Mouse (Mus musculus): ENCODE results near the gene Grap2. TPM values are rescaled to one million over a fixed set of nuclear protein-coding genes. Genes with fewer than 3 reads are reported as not detected.
A peak's percentile ranks its signal among the peaks of the same experiment; 100 is the strongest.

Grap2 gene
- polyA plus RNA-seq, 1 experiment from 2014 or later, result 1.3 TPM

GRCm38 (mm10) chr15:80632280-80632893 is 60.0 kb downstream of the Grap2 start:
- Histone ChIP-seq H3K27ac (no peak overlapping the region), H3K4me1 (replicated peaks) (peaks cover 12% of the 10 kb centered on the region), H3K27me3 (ENCODE audit: insufficient read depth, poor library complexity, severe bottlenecking) (peaks cover under 1% of the 10 kb centered on the region; the same call in 1 of the 2 replicates), H3K36me3 (no peaks in the 10 kb centered on the region), H3K4me3 (no peak overlapping the region), H3K9me3 (no peaks in the 10 kb centered on the region)
- DNase-seq (ENCODE audit: low spot score), result no peak
- 86% methylated on average over 13 of the region's 13 CpGs for WGBS

GRCm38 (mm10) chr15:80634391-80635193 is 62.2 kb downstream of the Grap2 start:
- Histone ChIP-seq H3K27ac (no peak overlapping the region), H3K9me3 (no peaks in the 10 kb centered on the region), H3K4me3 (no peak overlapping the region), H3K4me1 (replicated peaks) (peaks cover 17% of the 10 kb centered on the region), H3K36me3 (no peaks in the 10 kb centered on the region), H3K27me3 (ENCODE audit: insufficient read depth, poor library complexity, severe bottlenecking) (peaks cover 4% of the 10 kb centered on the region)
- WGBS, result 64% methylated on average over 11 of the region's 11 CpGs
- DNase-seq (ENCODE audit: low spot score), result no peak

GRCm38 (mm10) chr15:80636757-80637372 is 64.5 kb downstream of the Grap2 start:
- Histone ChIP-seq H3K36me3 (no peaks in the 10 kb centered on the region), H3K4me3 (no peak overlapping the region), H3K9me3 (no peaks in the 10 kb centered on the region), H3K27ac (no peak overlapping the region), H3K27me3 (ENCODE audit: insufficient read depth, poor library complexity, severe bottlenecking) (peaks cover 4% of the 10 kb centered on the region; the same call in 1 of the 2 replicates), H3K4me1 (replicated peaks) (peaks cover 9% of the 10 kb centered on the region; the same call in 1 of the 2 replicates)
- 70% methylated on average over 13 of the region's 13 CpGs for WGBS
- DNase-seq (ENCODE audit: low spot score), result no peak

GRCm38 (mm10) chr15:80639071-80639702 is 66.8 kb downstream of the Grap2 start:
- no peak for DNase-seq (ENCODE audit: low spot score)
- H3K27ac ChIP-seq, result no peak overlapping the region
- H3K4me1 ChIP-seq (replicated peaks), result peaks cover 9% of the 10 kb centered on the region; the same call in 1 of the 2 replicates
- H3K27me3 ChIP-seq (ENCODE audit: insufficient read depth, poor library complexity, severe bottlenecking), result peaks cover 4% of the 10 kb centered on the region; the same call in 1 of the 2 replicates
- no peak overlapping the region for H3K4me3 ChIP-seq
- no peaks in the 10 kb centered on the region for H3K36me3 ChIP-seq
- WGBS, result 65% methylated on average over 11 of the region's 11 CpGs
- no peaks in the 10 kb centered on the region for H3K9me3 ChIP-seq

GRCm38 (mm10) chr15:80639874-80640273 is 67.5 kb downstream of the Grap2 start:
- 88% methylated on average over 3 of the region's 3 CpGs for WGBS
- Histone ChIP-seq H3K4me1 (replicated peaks) (peaks cover 9% of the 10 kb centered on the region; the same call in 1 of the 2 replicates), H3K36me3 (no peaks in the 10 kb centered on the region), H3K27me3 (ENCODE audit: insufficient read depth, poor library complexity, severe bottlenecking) (peaks cover 4% of the 10 kb centered on the region; the same call in 1 of the 2 replicates), H3K9me3 (no peaks in the 10 kb centered on the region), H3K27ac (no peak overlapping the region), H3K4me3 (no peak overlapping the region)
- DNase-seq (ENCODE audit: low spot score), result no peak

GRCm38 (mm10) chr15:80641702-80642435 is 69.5 kb downstream of the Grap2 start:
- Histone ChIP-seq H3K4me3 (no peak overlapping the region), H3K36me3 (no peaks in the 10 kb centered on the region), H3K27ac (no peak overlapping the region), H3K9me3 (no peaks in the 10 kb centered on the region), H3K4me1 (replicated peaks) (peaks cover 7% of the 10 kb centered on the region; the same call in 1 of the 2 replicates), H3K27me3 (ENCODE audit: insufficient read depth, poor library complexity, severe bottlenecking) (peaks cover 4% of the 10 kb centered on the region; the same call in 1 of the 2 replicates)
- WGBS, result 90% methylated on average over 2 of the region's 2 CpGs
- DNase-seq (ENCODE audit: low spot score), result no peak

GRCm38 (mm10) chr15:80645006-80645797 is 72.8 kb downstream of the Grap2 start:
- DNase-seq (ENCODE audit: low spot score), result no peak
- Histone ChIP-seq H3K4me3 (no peak overlapping the region), H3K9me3 (no peaks in the 10 kb centered on the region), H3K27me3 (ENCODE audit: insufficient read depth, poor library complexity, severe bottlenecking) (no peaks in the 10 kb centered on the region), H3K27ac (no peak overlapping the region), H3K36me3 (no peaks in the 10 kb centered on the region), H3K4me1 (replicated peaks) (peaks cover 15% of the 10 kb centered on the region)
- WGBS, result 84% methylated on average over 17 of the region's 17 CpGs

GRCm38 (mm10) chr15:80648977-80649606 is 76.7 kb downstream of the Grap2 start:
- Histone ChIP-seq H3K4me3 (no peak overlapping the region), H3K9me3 (no peaks in the 10 kb centered on the region), H3K27ac (no peak overlapping the region), H3K4me1 (replicated peaks) (peaks cover 16% of the 10 kb centered on the region), H3K36me3 (no peaks in the 10 kb centered on the region), H3K27me3 (ENCODE audit: insufficient read depth, poor library complexity, severe bottlenecking) (no peaks in the 10 kb centered on the region)
- WGBS, result 80% methylated on average over 15 of the region's 15 CpGs
- DNase-seq (ENCODE audit: low spot score), result no peak

- no peaks in the 10 kb centered on the region for H3K36me3 ChIP-seq
- WGBS, result 79% methylated on average over 2 of the region's 2 CpGs
- H3K27ac ChIP-seq, result 0 out of 2 replicates have a peak overlapping the region, but pooled peaks have one; percentile 35
- no peaks in the 10 kb centered on the region for H3K9me3 ChIP-seq
- no peaks in the 10 kb centered on the region for H3K27me3 ChIP-seq (ENCODE audit: insufficient read depth, poor library complexity, severe bottlenecking)
- H3K4me3 ChIP-seq, result no peak overlapping the region
- no peak for DNase-seq (ENCODE audit: low spot score)
- peaks cover 16% of the 10 kb centered on the region for H3K4me1 ChIP-seq (replicated peaks)
These were observed 78.0 kb downstream of the Grap2 start for GRCm38 (mm10) chr15:80650412-80650811.

- 86% methylated on average over 8 of the region's 8 CpGs for WGBS
These were observed 81.5 kb downstream of the Grap2 start for GRCm38 (mm10) chr15:80653865-80654264.

GRCm38 (mm10) chr15:80658815-80659471 is 86.5 kb downstream of the Grap2 start:
- peaks cover 14% of the 10 kb centered on the region for H3K4me1 ChIP-seq (replicated peaks)
- H3K27ac ChIP-seq, result no peak overlapping the region
- 69% methylated on average over 6 of the region's 6 CpGs for WGBS
- no peaks in the 10 kb centered on the region for H3K36me3 ChIP-seq
- no peaks in the 10 kb centered on the region; the same call in 1 of the 2 replicates for H3K27me3 ChIP-seq (ENCODE audit: insufficient read depth, poor library complexity, severe bottlenecking)
- no peak overlapping the region for H3K4me3 ChIP-seq
- no peaks in the 10 kb centered on the region for H3K9me3 ChIP-seq
- DNase-seq (ENCODE audit: low spot score), result no peak

More at GRCm38 (mm10) chr15:80653865-80654264, 81.5 kb downstream of the Grap2 start:
- Histone ChIP-seq H3K4me3 (no peak overlapping the region), H3K9me3 (no peaks in the 10 kb centered on the region), H3K27ac (no peak overlapping the region), H3K27me3 (ENCODE audit: insufficient read depth, poor library complexity, severe bottlenecking) (no peaks in the 10 kb centered on the region), H3K4me1 (replicated peaks) (peaks cover 16% of the 10 kb centered on the region), H3K36me3 (no peaks in the 10 kb centered on the region)
- DNase-seq (ENCODE audit: low spot score), result no peak
